Mouse (Mus musculus) kidney, embryonic 15.5 days (tissue): Measurements from ENCODE around the gene C530008M17Rik. TPM values are rescaled to one million over a fixed set of nuclear protein-coding genes. Genes with fewer than 3 reads are reported as not detected.
A peak's percentile ranks its signal among the peaks of the same experiment; 100 is the strongest.

Source experiments
- ATAC-seq: fragments of 200-750 bp; cut with Nextera tagmentation; replicated peaks from 2 replicates; pipeline ENCODE4 v1.8.0; 2017; ENCODE audit warnings: moderate TSS enrichment; ENCODE audit not compliant: low FRiP score
- H3K27ac ChIP-seq: fragments of 300-500 bp; sonication (generic); 2 replicates; pipeline ENCODE4 v1.5.1; 2015; ENCODE audit warnings: mild to moderate bottlenecking, inconsistent platforms
- H3K27me3 ChIP-seq: fragments of 300-500 bp; sonication (generic); 2 replicates; pipeline ENCODE4 v1.6.1; 2015; ENCODE audit warnings: inconsistent platforms
- H3K36me3 ChIP-seq: fragments of 300-500 bp; sonication (generic); 2 replicates; pipeline ENCODE4 v1.6.1; 2015; ENCODE audit warnings: inconsistent platforms
- H3K4me1 ChIP-seq: fragments of 300-500 bp; sonication (generic); 2 replicates; pipeline ENCODE4 v1.6.1; 2015; ENCODE audit warnings: inconsistent platforms
- H3K4me2 ChIP-seq: fragments of 300-500 bp; sonication (generic); 2 replicates; pipeline ENCODE4 v1.6.1; 2015; ENCODE audit warnings: moderate library complexity, mild to moderate bottlenecking, inconsistent platforms
- H3K4me3 ChIP-seq: fragments of 300-500 bp; sonication (generic); replicated peaks from 2 replicates; pipeline ENCODE4 v1.5.1; 2015; ENCODE audit warnings: mild to moderate bottlenecking, inconsistent platforms
- H3K9ac ChIP-seq: fragments of 300-500 bp; sonication (generic); 2 replicates; pipeline ENCODE4 v1.6.1; 2015; ENCODE audit warnings: mild to moderate bottlenecking, inconsistent platforms
- H3K9me3 ChIP-seq: fragments of 300-500 bp; sonication (generic); replicated peaks from 2 replicates; pipeline ENCODE4 v1.6.1; 2016; ENCODE audit warnings: inconsistent platforms
- WGBS: fragments of 180-500 bp; shearing (Covaris S2); methylation state at CpG from one replicate; pipeline ENCODE4 v1.1.7; 2015; ENCODE audit warnings: mixed read lengths; 5-methylcytosine and 5-hydroxymethylcytosine counted together
- polyA plus RNA-seq: library from polyadenylated mRNA; unstranded; fragments of >200 nt; fragmentation: Nextera tagmentation; extraction: Ambion mirVana; gene quantifications from 2 replicates; pipeline ENCODE4 v1.2.1, GENCODE M21; 2015

The C530008M17Rik gene
- polyA plus RNA-seq, 1 experiment from 2014 or later: 17.2 TPM

DNA sequence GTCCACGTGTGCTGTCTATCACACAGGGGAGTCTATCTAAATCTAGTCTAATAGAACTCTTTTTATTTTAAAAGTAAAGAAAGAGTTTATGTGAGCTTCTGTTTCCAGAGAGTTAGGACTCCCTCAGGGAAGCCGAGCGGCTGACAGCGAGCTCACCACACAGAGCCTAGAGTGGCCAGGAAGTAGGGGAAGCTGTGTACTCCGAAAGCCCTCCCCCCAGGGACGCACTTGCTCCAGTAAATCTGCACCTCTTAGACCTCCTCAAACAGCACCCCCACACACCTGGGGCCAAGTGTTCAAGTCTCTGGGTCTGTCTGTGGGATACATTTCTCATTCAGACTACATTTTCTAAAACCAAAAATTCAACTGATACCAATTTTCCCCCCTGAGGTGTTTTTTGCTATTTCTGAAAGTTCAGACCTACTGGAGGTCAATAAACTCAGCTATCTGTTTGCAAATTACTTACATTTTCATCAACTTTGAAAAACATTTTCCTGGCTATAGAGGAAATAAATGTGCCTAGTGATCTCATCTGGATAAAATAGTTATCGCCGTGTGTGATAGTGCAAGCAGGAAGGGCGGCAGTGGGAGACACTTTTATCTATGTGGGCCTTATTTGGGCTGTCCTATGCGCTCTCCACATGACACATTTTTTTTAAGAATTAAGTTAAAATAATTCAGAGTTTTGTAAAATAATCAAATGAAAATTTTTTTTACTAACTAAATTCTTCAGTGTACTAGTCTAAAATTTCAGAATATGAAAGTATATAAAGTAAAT, 11.0 kb upstream of the C530008M17Rik start:
- H3K27ac ChIP-seq: no peak overlapping the region
- WGBS: 87% methylated on average over 10 of the region's 10 CpGs
- H3K9ac ChIP-seq: no peak overlapping the region
- no peak overlapping the region for H3K4me2 ChIP-seq
- no peak for ATAC-seq
- no peaks in the 10 kb centered on the region for H3K4me1 ChIP-seq
- H3K9me3 ChIP-seq: no peaks in the 10 kb centered on the region
- no peaks in the 10 kb centered on the region for H3K27me3 ChIP-seq
- H3K4me3 ChIP-seq: no peak overlapping the region
- H3K36me3 ChIP-seq: peaks cover 52% of the 10 kb centered on the region

DNA sequence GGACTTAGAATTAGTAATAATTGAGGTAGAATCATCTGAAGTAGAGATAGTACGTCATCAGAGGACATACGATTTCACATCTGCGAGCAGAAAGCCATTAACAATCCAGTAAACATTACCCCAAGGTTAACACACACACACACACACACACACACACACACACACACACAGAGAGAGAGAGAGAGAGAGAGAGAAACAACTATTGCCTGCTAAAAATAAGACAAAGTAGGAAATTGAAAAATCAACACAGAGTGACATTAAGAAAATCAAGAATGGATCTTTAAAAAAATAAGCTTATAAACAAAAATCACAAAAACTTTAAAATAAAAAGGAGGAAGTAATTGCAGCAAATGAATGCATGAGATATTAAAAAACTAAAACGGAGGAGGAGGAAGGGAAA, 6.4 kb upstream of the C530008M17Rik start:
- Histone ChIP-seq H3K4me2 (no peak overlapping the region), H3K4me1 (0 out of 2 replicates have a peak, but pooled peaks cover 4% of the 10 kb centered on the region), H3K27me3 (no peaks in the 10 kb centered on the region), H3K9me3 (no peaks in the 10 kb centered on the region), H3K27ac (no peak overlapping the region), H3K36me3 (peaks cover 12% of the 10 kb centered on the region; the same call in 1 of the 2 replicates), H3K9ac (no peak overlapping the region), H3K4me3 (no peak overlapping the region)
- no peak for ATAC-seq
- WGBS: 71% methylated on average over 4 of the region's 4 CpGs

DNA sequence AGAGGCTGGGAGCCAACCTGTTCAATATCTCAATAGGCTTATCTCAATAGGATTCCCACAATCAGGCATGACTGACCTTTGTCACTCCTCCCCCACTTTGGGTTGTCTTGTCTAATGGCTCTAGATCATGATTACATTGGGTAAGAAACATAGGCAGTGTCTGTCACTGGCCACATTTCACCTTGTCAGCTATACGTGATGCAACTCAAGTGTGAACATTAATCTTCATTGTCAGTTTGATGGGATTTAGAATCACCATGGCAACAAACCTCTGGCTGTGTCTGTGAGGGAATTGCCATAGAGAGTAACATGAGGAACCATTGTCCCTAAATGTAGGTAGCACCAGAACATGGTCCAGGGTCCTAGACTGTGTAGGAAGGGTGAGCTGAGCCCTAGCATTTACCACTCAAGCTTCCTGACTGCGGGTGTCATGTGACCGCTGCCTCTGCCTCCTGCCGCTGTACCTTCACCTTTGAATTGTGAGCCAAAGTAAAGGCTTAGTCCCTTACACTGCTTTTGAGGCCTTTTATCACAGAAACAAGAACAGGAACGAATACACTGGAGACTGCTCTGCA, 5.1 kb upstream of the C530008M17Rik start:
- ATAC-seq: 0 out of 2 replicates have a peak, but pooled peaks have one; percentile 46

DNA sequence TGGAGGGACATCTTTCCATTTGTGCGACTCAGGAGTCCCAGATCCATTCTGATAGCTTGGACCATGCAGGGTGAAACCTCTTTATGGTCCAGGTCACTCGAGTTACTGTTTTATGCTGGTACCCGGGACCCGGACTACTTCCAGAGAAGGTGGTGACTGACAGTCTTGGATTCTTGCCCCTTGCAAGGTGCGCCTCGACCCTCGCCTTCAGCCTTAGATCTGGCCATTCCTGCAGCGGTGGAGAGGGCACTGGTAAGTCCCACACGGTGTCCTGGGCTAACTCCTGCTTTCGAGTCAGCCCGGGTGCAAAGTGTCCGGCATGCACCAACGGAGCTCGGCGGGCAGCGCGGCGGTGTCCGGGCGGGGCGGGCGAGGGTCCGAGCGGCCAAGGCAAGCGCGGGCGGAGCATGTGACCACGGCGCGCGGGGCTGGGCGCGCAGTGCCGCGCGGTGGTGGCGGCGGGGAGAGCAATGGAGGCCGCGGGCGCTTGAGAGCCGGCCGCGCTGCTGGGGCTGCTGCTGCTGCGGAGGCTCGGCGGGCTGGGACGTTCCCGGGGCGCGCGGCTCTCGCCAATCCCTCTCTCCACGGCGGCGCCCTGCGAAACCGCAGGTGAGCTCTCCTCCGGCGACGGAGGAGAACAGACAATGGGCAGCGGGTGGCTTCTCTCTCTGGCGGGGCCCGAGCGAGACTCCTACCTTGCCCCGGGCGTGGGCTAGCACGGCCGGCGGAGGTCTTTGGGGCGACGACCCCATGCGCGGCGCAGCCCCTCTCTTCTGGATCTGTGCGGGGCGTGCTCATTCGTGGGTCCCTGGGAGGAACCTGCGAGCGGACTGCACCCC, 1.2 kb downstream of the C530008M17Rik start:
- Histone ChIP-seq H3K36me3 (no peaks in the 10 kb centered on the region), H3K4me3 (peak overlapping the region; percentile 70), H3K9ac (peak overlapping the region; percentile 86), H3K27me3 (0 out of 2 replicates have a peak, but pooled peaks cover 12% of the 10 kb centered on the region), H3K4me2 (peak overlapping the region; percentile 97), H3K9me3 (no peaks in the 10 kb centered on the region), H3K4me1 (peaks cover 17% of the 10 kb centered on the region), H3K27ac (peak overlapping the region; percentile 86)
- peak; percentile 93 for ATAC-seq
- under 1% methylated on average over 79 of the region's 80 CpGs for WGBS

More for the DNA sequence above, 5.1 kb upstream of the C530008M17Rik start:
- H3K27ac ChIP-seq: no peak overlapping the region
- 58% methylated on average over 5 of the region's 5 CpGs for WGBS
- H3K4me3 ChIP-seq: no peak overlapping the region
- H3K4me1 ChIP-seq: 0 out of 2 replicates have a peak, but pooled peaks cover 4% of the 10 kb centered on the region
- 0 out of 2 replicates have a peak, but pooled peaks cover 2% of the 10 kb centered on the region for H3K27me3 ChIP-seq
- H3K9ac ChIP-seq: no peak overlapping the region
- H3K4me2 ChIP-seq: no peak overlapping the region
- peaks cover 9% of the 10 kb centered on the region; the same call in 1 of the 2 replicates for H3K36me3 ChIP-seq
- no peaks in the 10 kb centered on the region for H3K9me3 ChIP-seq

DNA sequence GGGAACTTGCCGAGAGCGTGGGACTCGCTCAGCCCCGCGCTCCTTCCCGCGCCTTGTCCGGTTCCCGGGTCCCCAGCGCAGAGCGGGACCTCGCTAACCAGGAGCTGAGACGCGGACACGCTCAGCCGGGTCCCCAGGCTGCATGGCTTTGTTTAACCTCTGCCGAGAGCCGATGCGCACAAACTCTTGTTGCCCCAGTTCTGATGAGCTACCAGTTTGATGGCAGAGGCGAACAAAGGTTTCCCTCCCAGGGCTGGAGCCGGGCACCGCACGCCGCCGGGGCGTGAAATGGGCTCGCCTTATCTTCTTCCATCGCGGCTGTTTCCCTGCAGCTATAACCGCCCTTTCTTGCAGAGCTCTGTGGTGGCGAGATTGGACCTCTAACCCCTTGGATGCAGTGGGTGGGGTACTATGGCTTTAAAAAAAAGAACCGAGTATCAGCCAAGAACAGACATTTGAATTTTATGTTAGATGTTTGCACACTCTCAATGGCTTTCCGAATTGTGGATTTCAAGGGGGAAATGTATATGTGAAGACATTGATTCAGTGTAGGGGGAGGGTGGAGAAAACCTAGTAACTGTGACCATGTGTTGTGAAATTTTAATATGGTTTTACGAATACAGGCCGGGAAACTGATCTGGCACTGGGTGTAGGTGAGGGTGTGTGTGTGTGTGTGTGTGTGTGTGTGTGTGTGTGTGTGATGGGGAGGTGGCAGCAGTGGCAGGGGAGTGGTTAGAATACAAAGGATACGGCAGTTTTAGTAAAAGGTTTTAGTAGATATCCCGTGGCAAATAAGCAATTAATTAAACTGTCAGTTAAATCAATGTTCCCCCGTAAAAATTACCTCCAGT, 2.0 kb downstream of the C530008M17Rik start:
- under 1% methylated on average over 38 of the region's 38 CpGs for WGBS
- Histone ChIP-seq H3K27me3 (0 out of 2 replicates have a peak, but pooled peaks cover 12% of the 10 kb centered on the region), H3K9me3 (no peaks in the 10 kb centered on the region), H3K36me3 (no peaks in the 10 kb centered on the region), H3K9ac (peak overlapping the region; percentile 86), H3K4me1 (peaks cover 17% of the 10 kb centered on the region), H3K4me3 (peak overlapping the region; percentile 70), H3K27ac (peak overlapping the region; percentile 86), H3K4me2 (peak overlapping the region; percentile 97)
- peak; percentile 82 for ATAC-seq

DNA sequence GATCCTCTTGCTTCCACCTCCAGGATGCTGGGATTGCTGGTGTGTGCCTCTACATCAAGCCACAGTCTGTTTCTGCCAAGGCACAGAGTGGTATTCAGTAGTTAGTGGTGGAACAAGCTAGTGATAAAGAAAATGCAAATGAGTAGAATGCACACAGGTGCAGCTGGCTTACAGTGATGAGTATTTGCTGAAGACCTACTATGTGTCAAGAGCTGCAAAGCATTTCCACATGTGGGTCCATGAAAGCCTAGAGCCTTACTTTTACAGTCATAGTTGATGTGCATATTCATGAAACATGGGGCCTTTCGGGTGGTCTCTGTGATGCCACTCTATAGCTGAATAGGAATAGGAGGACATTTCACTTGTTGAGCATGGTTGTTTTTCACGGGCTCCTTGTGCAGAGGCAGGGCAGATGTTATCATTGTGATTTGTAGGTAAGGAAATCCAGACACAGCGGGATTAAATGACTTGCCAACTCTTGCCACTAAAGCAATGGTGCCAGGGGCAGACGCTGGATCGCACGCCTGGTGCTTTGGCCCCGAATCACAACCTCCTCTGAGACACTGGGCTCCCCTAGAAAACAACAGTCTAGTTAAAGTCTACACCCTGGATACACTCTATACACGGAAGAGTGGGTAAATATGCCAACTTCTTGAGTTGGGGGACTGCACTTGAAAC, 3.8 kb downstream of the C530008M17Rik start:
- H3K4me1 ChIP-seq: peaks cover 24% of the 10 kb centered on the region
- H3K27me3 ChIP-seq: 0 out of 2 replicates have a peak, but pooled peaks cover 12% of the 10 kb centered on the region
- no peaks in the 10 kb centered on the region for H3K36me3 ChIP-seq
- no peak overlapping the region for H3K4me3 ChIP-seq
- H3K4me2 ChIP-seq: no peak overlapping the region
- WGBS: 72% methylated on average over 8 of the region's 8 CpGs
- H3K9me3 ChIP-seq: no peaks in the 10 kb centered on the region
- no peak overlapping the region for H3K27ac ChIP-seq
- no peak overlapping the region for H3K9ac ChIP-seq
- ATAC-seq: no peak

DNA sequence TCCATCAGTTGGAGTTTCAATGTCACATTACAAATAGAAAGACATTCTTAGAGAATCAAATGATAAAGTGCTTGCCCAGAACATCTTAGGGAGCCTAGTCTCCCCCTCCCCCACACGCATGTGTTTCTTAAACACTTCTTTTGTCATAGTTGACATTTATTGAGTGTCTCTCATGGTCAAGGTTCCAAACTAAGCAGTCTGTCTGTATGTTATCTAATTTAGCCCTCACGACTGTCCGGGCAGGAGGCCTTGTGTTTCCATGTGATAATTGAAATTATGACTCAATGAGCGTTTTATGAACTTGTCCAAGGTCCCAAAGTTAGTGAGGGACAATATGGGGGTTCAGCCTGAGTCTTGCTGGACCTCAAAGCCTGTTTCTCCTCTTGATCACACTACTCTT, 5.0 kb downstream of the C530008M17Rik start:
- H3K27me3 ChIP-seq: 0 out of 2 replicates have a peak, but pooled peaks cover 9% of the 10 kb centered on the region
- H3K4me1 ChIP-seq: peaks cover 27% of the 10 kb centered on the region
- H3K4me3 ChIP-seq: no peak overlapping the region
- WGBS: 61% methylated on average over 4 of the region's 4 CpGs
- no peak overlapping the region for H3K27ac ChIP-seq
- H3K9me3 ChIP-seq: no peaks in the 10 kb centered on the region
- no peaks in the 10 kb centered on the region for H3K36me3 ChIP-seq
- H3K9ac ChIP-seq: no peak overlapping the region
- no peak overlapping the region for H3K4me2 ChIP-seq
- ATAC-seq: no peak

DNA sequence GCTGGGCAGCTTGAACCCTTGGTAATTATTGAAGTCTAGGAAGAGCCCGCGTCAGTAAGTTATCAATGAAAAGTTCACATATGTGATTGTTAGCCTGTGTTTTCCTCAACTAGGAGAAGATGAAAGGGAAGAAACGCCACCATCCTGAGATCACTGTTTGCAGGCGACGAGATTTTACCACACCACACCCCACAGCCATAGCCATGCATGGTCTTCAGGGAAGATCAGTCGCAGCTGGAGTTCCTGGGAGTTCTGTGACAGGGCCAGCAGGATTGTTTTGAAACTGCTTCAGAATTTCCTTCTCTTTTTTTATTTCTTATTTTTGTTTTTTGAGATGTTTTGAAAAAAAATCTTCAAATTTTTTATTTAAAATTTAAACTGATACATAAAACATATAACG, 8.6 kb downstream of the C530008M17Rik start:
- Histone ChIP-seq H3K9me3 (no peaks in the 10 kb centered on the region), H3K4me2 (no peak overlapping the region), H3K27ac (no peak overlapping the region), H3K4me1 (peaks cover 19% of the 10 kb centered on the region), H3K4me3 (no peak overlapping the region), H3K9ac (no peak overlapping the region), H3K36me3 (no peaks in the 10 kb centered on the region), H3K27me3 (no peaks in the 10 kb centered on the region)
- WGBS: 52% methylated on average over 7 of the region's 7 CpGs
- no peak for ATAC-seq

DNA sequence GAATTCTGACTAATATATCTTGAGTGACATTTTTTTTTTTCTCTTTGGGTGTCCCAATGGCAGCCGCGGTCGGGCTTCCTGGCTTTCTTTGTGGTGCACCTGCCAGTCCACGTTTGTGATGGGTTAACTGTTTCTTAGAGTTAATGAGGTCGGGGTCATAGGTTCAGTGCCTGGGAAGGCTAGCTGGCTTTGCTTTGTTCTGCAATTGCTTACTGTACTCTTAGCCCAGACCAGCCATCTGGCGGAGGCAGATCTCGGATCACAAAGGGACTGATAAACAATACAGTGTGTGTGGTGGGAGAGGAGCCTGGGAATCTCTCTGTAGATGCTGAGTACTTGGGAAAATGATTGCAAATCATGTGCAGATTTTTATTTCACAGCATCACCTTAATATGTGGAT, 9.1 kb downstream of the C530008M17Rik start:
- H3K36me3 ChIP-seq: no peaks in the 10 kb centered on the region
- no peak overlapping the region for H3K4me3 ChIP-seq
- no peaks in the 10 kb centered on the region for H3K27me3 ChIP-seq
- H3K4me2 ChIP-seq: no peak overlapping the region
- H3K9me3 ChIP-seq: no peaks in the 10 kb centered on the region
- ATAC-seq: 0 out of 2 replicates have a peak, but pooled peaks have one; percentile 45
- H3K27ac ChIP-seq: no peak overlapping the region
- 9% methylated on average over 7 of the region's 7 CpGs for WGBS
- peaks cover 15% of the 10 kb centered on the region for H3K4me1 ChIP-seq
- no peak overlapping the region for H3K9ac ChIP-seq

DNA sequence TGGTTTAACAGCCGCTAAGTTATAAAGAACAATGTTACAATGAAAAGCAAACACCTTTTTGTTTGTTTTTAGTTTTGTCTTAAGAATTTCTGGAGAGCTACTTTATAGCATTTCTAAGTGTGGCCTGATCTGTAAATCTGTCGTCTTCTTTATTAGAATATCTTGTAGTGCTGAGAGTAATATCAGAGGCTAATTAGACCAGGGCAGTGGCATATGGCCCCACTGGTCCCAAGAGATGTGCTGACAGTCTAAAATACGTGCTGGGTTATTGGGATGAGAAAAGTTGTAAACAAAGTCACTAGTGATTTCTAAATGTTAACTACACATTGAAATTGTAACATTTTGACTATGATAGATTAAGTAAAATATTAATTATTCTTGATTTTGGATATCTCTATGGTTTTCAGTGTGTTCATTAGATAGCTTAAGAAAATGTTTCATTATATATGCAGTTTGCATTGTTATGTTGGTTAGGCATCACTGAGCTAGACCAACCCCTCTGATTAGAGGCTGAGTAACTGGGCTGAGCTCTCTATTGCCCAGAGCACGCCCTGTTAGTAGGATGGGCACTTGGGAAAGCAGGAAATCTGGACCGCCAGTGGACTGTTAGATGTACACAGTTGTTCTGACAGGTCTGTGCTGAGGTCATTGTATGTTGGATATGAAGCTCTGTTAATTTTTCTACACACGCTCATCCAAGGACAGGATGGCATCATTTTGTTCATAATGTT, 9.9 kb downstream of the C530008M17Rik start:
- Histone ChIP-seq H3K27me3 (no peaks in the 10 kb centered on the region), H3K4me3 (no peak overlapping the region), H3K4me2 (no peak overlapping the region), H3K9ac (no peak overlapping the region), H3K36me3 (no peaks in the 10 kb centered on the region), H3K9me3 (no peaks in the 10 kb centered on the region), H3K27ac (no peak overlapping the region), H3K4me1 (peaks cover 14% of the 10 kb centered on the region)
- ATAC-seq: no peak
- 59% methylated on average over 6 of the region's 6 CpGs for WGBS
